Mouse (Mus musculus): Measurements from ENCODE around the gene Olfr849.

Gene Olfr849

DNA sequence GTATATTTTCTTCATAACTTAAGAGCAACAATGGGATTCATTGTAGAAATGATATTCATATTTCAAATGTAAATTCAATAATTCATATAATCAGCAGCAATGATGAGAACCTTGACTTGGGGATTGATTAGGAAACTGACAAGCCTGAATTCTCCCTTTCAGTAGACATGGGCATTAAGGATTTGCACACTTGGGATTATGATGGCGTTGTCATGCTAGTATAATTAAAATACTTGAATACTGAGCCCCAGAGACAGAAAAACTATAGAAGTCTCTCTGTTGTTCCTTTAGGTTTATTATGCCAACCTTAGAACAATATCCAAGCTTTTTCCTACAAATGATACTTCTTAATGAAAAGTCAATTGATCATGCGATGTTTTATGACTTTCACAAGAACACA is at the start of gene Olfr849:
TSS of gene Olfr849 (plus strand) at position 301 of the 400 bp plus-strand sequence.
- in situ Hi-C loops (cut with MboI): no loop called here

DNA sequence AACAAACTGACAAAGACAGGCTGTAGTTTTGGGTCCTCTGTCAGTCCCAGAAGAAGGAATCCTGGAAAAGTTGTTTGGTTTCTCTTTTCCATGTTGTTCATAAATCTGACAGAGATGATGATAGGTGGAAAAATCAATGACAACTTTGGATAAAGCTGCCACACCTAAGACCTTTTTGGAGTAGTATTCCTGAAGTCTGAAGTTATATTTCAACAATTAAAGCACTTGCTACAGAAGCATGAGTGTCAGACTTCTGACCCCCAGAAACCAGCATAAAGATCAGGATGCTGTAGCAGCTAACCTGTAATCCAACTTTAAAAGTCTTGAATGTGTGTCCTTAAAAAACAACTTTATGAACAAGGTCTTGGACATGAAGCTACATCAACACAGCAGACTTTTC is 38.1 kb downstream of the Olfr849 start, which contains the start of gene Olfr850:
TSS of gene Olfr850 (minus strand) at position 101 of the 400 bp plus-strand sequence.
- in situ Hi-C loops (cut with MboI): no loop called here

DNA sequence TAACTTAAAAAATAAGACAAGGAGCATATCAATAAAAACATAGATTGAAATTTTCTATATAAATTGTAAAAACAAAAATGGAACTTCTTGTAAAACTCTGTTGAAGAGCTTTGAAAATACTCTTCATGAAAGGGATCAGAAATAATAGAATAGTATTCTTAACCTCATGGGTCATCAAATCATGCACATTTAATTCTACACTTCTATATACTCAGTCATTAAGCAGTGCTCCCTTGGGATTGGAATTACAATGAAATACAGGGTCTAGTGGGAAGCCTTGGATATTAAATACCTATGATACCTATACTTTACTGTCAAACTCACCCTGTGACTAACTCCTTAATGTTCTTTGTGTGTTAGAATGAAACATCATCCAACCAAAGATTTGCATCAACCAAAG is 52.9 kb downstream of the Olfr849 start, which contains the start of gene Olfr851:
TSS of gene Olfr851 (plus strand) at position 301 of the 400 bp plus-strand sequence.
- in situ Hi-C loops (cut with MboI): no loop called here
